Mouse (Mus musculus) midbrain, postnatal 0 days (tissue): Measurements from ENCODE around the gene Hoxc4. TPM values are rescaled to one million over a fixed set of nuclear protein-coding genes. Genes with fewer than 3 reads are reported as not detected.

ENCODE experiments used
- ATAC-seq: fragments of 200-750 bp; cut with Nextera tagmentation; 2 replicates; pipeline ENCODE4 v1.8.0; 2017; ENCODE audit warnings: moderate number of reproducible peaks, mild to moderate bottlenecking, moderate TSS enrichment, moderate library complexity; ENCODE audit not compliant: low FRiP score
- DNase-seq: peaks from one replicate; pipeline ENCODE4 v3.0.0-alpha.2; 2015; ENCODE audit warnings: low spot score
- H3K27ac ChIP-seq: fragments of 300-500 bp; sonication (generic); 2 replicates; pipeline ENCODE4 v1.5.1; 2014; ENCODE audit warnings: low read depth, mild to moderate bottlenecking, low read length, mixed read lengths
- H3K27me3 ChIP-seq: fragments of 300-500 bp; sonication (generic); 2 replicates; pipeline ENCODE4 v1.6.1; 2014; ENCODE audit warnings: low read length, control low read depth, mixed read lengths; ENCODE audit not compliant: insufficient read depth
- H3K36me3 ChIP-seq: fragments of 300-500 bp; sonication (generic); 2 replicates; pipeline ENCODE4 v1.6.1; 2014; ENCODE audit warnings: low read length, control low read depth, mixed read lengths; ENCODE audit not compliant: insufficient read depth
- H3K4me1 ChIP-seq: fragments of 300-500 bp; sonication (generic); 2 replicates; pipeline ENCODE4 v1.6.1; 2014; ENCODE audit warnings: mild to moderate bottlenecking, control low read depth, antibody characterized with exemption, low read length, mixed read lengths; ENCODE audit not compliant: insufficient read depth
- H3K4me2 ChIP-seq: fragments of 300-500 bp; sonication (generic); 2 replicates; pipeline ENCODE4 v1.6.1; 2014; ENCODE audit warnings: low read depth, mild to moderate bottlenecking, low read length, mixed read lengths; ENCODE audit not compliant: poor library complexity, severe bottlenecking
- H3K4me3 ChIP-seq: fragments of 300-500 bp; sonication (generic); 2 replicates; pipeline ENCODE4 v1.5.1; 2014; ENCODE audit warnings: low read depth, mild to moderate bottlenecking, low read length, moderate library complexity
- H3K9ac ChIP-seq: fragments of 300-500 bp; sonication (generic); replicated peaks from 2 replicates; pipeline ENCODE4 v1.6.1; 2014; ENCODE audit warnings: mild to moderate bottlenecking, low read length, moderate library complexity, mixed read lengths; ENCODE audit not compliant: poor library complexity, severe bottlenecking
- H3K9me3 ChIP-seq: fragments of 300-500 bp; sonication (generic); 2 replicates; pipeline ENCODE4 v1.6.1; 2016; ENCODE audit warnings: low read length, control low read depth
- CTCF ChIP-seq: IDR thresholded peaks from 2 replicates; pipeline ENCODE4 v1.5.1; 2016; ENCODE audit warnings: antibody characterized with exemption, mild to moderate bottlenecking
- WGBS: fragments of 180-500 bp; shearing (Covaris S2); extraction: QIAGEN DNeasy Blood & Tissue Kit; methylation state at CpG from one replicate; pipeline ENCODE4 v1.1.7; 2014; 5-methylcytosine and 5-hydroxymethylcytosine counted together
- polyA plus RNA-seq: library from polyadenylated mRNA; unstranded; fragments of >200 nt; fragmentation: Nextera tagmentation; extraction: Ambion mirVana; gene quantifications from 2 replicates; pipeline ENCODE4 v1.2.1, GENCODE M21; 2015
- total RNA-seq: library from RNA; depleted of rRNA; stranded (reverse); fragments of >200 nt; gene quantifications from 2 replicates; pipeline ENCODE4 v1.2.3, GENCODE M21; 2014

Gene Hoxc4
- total and polyA plus RNA-seq, 2 experiments from 2014 or later = 2.2 TPM; not detected in 1

DNA sequence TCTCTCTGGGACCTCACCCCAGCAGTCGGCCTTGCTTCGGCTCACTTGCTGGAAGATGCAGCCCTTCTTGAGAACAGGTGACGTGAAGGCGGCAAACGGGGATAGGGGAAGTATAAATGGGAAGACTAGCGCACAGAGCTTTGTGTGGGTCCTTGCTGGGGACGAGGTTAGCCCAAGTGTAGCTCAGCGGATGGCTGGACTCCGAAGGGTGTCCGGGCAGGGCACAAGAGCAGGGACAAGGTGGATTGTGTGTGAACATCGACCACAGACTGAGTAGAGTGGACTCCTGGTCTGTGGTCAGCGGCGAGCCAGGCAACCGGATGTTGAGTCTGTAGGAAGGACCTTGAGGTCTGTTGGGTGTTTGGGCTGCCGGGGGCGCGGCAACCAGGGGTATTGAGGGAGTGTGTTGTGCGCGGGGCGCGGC lies 43.0 kb upstream of the Hoxc4 start:
- H3K4me3 ChIP-seq = no peak overlapping the region
- no peak overlapping the region for H3K27ac ChIP-seq
- DNase-seq = no peak
- peaks cover 93% of the 10 kb centered on the region for H3K27me3 ChIP-seq
- 1% methylated on average over 20 of the region's 21 CpGs for WGBS
- H3K4me1 ChIP-seq = no peaks in the 10 kb centered on the region
- H3K9ac ChIP-seq = no peak overlapping the region
- H3K9me3 ChIP-seq = no peaks in the 10 kb centered on the region
- no peak overlapping the region for H3K4me2 ChIP-seq
- TF ChIP-seq CTCF = no peak
- ATAC-seq = no peak
- H3K36me3 ChIP-seq = no peaks in the 10 kb centered on the region

- no peak for ATAC-seq
- no peak within 1 kb of the TSS for H3K4me3 ChIP-seq
- 2% methylated on average over 7 of the region's 20 CpGs for WGBS
- TF ChIP-seq CTCF = no peak
- DNase-seq = no peak
- H3K9ac ChIP-seq = no peak within 1 kb of the TSS
- H3K36me3 ChIP-seq = no peaks in the 10 kb centered on the region
- no peak within 1 kb of the TSS for H3K4me2 ChIP-seq
- peaks cover 91% of the 10 kb centered on the region for H3K27me3 ChIP-seq
- H3K4me1 ChIP-seq = no peaks in the 10 kb centered on the region
- H3K27ac ChIP-seq = no peak within 1 kb of the TSS
- no peaks in the 10 kb centered on the region for H3K9me3 ChIP-seq
These were observed 42.6 kb upstream of the Hoxc4 start, which contains the start of gene Hoxc9 for GRCm38 (mm10) chr15:102976171-102976570. Gene Hoxc9, plus strand, starts transcription at chr15:102976439.

DNA sequence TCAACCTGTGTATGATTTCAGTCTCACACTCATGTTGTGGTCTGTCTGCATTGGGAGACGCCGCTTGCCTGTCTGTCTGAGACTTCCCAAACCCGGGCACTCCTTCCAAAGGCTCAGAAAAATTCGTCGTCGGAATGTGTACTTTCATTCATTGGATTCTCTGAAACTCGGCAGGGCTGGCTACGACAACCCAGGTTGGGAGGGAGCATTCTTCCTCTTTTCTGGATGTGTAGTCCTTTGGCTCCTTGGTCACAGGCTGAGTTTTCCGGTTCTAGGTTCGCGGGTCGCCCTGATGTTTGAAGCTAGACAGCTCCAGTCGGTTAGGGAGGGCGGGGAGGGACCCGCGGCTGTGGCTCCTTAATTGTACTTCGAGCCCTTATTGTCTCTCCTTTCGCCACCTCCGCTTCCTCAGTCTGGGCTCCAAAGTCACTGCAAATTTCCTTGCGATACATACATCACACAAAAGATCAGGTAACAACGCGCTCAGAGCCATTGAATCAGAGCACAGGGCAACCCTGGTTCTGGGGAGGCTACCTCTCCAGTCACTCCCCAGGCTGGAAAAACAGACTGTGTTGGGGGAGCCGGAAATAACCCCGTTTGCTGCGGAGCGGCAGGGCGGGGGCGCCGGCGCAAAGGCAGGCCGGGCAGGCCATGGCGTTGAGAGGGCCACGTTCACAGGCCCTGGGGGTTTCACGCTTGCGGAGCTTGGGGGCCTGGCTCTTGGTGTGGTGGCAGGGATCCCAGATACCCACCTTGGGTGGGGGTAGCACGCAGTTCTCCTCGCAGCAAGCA lies 41.9 kb upstream of the Hoxc4 start:
- no peak for TF ChIP-seq CTCF
- Histone ChIP-seq H3K27me3 (peaks cover 88% of the 10 kb centered on the region), H3K4me3 (no peak overlapping the region), H3K4me1 (no peaks in the 10 kb centered on the region), H3K9ac (no peak overlapping the region), H3K36me3 (no peaks in the 10 kb centered on the region), H3K27ac (no peak overlapping the region), H3K9me3 (no peaks in the 10 kb centered on the region), H3K4me2 (no peak overlapping the region)
- 1% methylated on average over 37 of the region's 37 CpGs for WGBS
- no peak for DNase-seq
- no peak for ATAC-seq

GRCm38 (mm10) chr15:102977423-102977974 lies 41.2 kb upstream of the Hoxc4 start:
- no peak overlapping the region for H3K27ac ChIP-seq
- no peak overlapping the region for H3K4me2 ChIP-seq
- H3K4me1 ChIP-seq = no peaks in the 10 kb centered on the region
- peaks cover 89% of the 10 kb centered on the region for H3K27me3 ChIP-seq
- no peaks in the 10 kb centered on the region for H3K9me3 ChIP-seq
- TF ChIP-seq CTCF = no peak
- ATAC-seq (no peak), DNase-seq (no peak)
- H3K36me3 ChIP-seq = no peaks in the 10 kb centered on the region
- H3K4me3 ChIP-seq = no peak overlapping the region
- WGBS = 3% methylated on average over 16 of the region's 16 CpGs
- no peak overlapping the region for H3K9ac ChIP-seq

- Histone ChIP-seq H3K27ac (no peak overlapping the region), H3K36me3 (no peaks in the 10 kb centered on the region), H3K9me3 (no peaks in the 10 kb centered on the region), H3K27me3 (peaks cover 88% of the 10 kb centered on the region), H3K4me3 (no peak overlapping the region), H3K9ac (no peak overlapping the region), H3K4me2 (no peak overlapping the region), H3K4me1 (no peaks in the 10 kb centered on the region)
- WGBS = 1% methylated on average over 13 of the region's 13 CpGs
- TF ChIP-seq CTCF = no peak
- ATAC-seq (no peak), DNase-seq (no peak)
These were observed 39.9 kb upstream of the Hoxc4 start for GRCm38 (mm10) chr15:102978615-102979515.
